ENCODE assay signal across 9 mouse cellular contexts in the genomic region with DNA sequence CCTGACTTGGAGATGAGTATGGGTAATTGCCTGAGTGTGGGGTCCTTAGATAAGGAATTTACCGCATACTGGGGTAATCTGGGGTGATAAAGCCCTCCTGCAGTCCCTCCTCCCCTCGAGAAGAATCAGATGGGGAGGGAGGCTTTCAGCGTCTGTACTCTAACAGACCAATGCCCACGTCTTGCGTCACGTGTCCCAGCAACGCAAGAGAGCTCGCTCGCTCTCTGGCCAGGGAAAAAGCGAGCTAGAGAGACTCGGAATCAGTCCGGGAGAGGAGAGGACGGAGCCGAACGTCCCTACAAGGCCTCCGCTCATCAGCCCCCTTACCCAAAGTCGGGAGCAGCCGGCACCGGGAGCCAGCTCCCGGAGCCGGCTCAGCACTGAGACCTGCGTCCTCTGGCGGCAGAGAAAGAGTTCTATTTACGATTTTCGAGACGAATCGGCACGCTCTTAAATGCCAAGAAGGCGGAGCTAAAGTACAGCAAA. TPM values are rescaled to one million over a fixed set of nuclear protein-coding genes. Genes with fewer than 3 reads are reported as not detected.
A peak's percentile ranks its signal among the peaks of the same experiment; 100 is the strongest.
DNase-seq lines count a peak whose midpoint lies in the region; ATAC-seq and TF ChIP-seq lines count a peak whose summit lies in the region.
"Had no signal": no experiment of that assay in that cellular context is flagged by ENCODE, and none has a peak within 500 bp of the region (broad histone marks: within the 10 kb centered on the region; RNA-seq: fewer than 3 reads in every experiment).

No protein-coding gene starts in this region.

- no peak for ATAC-seq in forebrain, postnatal 0 days
- no peak for ATAC-seq in kidney, postnatal 0 days (replicated peaks; ENCODE audit: low FRiP score, low read depth)

- no peak for DNase-seq in gastrocnemius, adult 2 months
- no peak for DNase-seq in gastrocnemius, adult 8-10 months (ENCODE audit: low spot score in 2 of 2)
- peak; percentile 77 for DNase-seq in R1 (ENCODE audit: low read depth, low spot score)
- DNase-seq in forebrain, postnatal 0 days = peak; percentile 69
- DNase-seq in kidney, postnatal 0 days (ENCODE audit: low spot score) = no peak
- DNase-seq in mesoderm, embryonic 11.5 days (ENCODE audit: low read depth, low spot score) = peak; percentile 72
- DNase-seq in thymus, postnatal 25 days = peak; percentile 28
- no peak for DNase-seq in Muller cell, postnatal 12 days (ENCODE audit: inconsistent ontology term)

- 44% methylated on average over 29 of the region's 29 CpGs for WGBS in forebrain, postnatal 0 days
- WGBS in kidney, postnatal 0 days = 66% methylated on average over 29 of the region's 29 CpGs

- peaks cover 27% of the 10 kb centered on the region; the same call in 1 of the 2 replicates for H3K9me3 ChIP-seq in forebrain, postnatal 0 days (ENCODE audit: low read length)
- H3K9me3 ChIP-seq in kidney, postnatal 0 days (replicated peaks; ENCODE audit: low read length) = peaks cover 30% of the 10 kb centered on the region

- intact Hi-C loops in gastrocnemius, adult 2 months (cut with DNase I) = loop anchor here (5.0 to 10.0 kb wide), 2 partner anchors 222 to 705 kb away; partner anchors contain the start of gene Stx16

- TF ChIP-seq CTCF in gastrocnemius, adult 2 months (IDR thresholded peaks at IDR 0.05) = peak; percentile 53
- peak; percentile 61 for TF ChIP-seq CTCF in forebrain, postnatal 0 days (IDR thresholded peaks at IDR 0.05; ENCODE audit: low read depth)
- TF ChIP-seq CTCF in kidney, postnatal 0 days (IDR thresholded peaks at IDR 0.05; ENCODE audit: low read depth) = peak; percentile 53

- peak overlapping the region; percentile 30; the same call in 1 of the 2 replicates for H3K4me2 ChIP-seq in forebrain, postnatal 0 days (ENCODE audit: low read depth)
- peak overlapping the region; percentile 28 for H3K4me2 ChIP-seq in kidney, postnatal 0 days (ENCODE audit: low read length)

- H3K4me3 ChIP-seq in gastrocnemius, adult 2 months = peak overlapping the region; percentile 59
- H3K4me3 ChIP-seq in forebrain, postnatal 0 days (ENCODE audit: low read depth, low read length) = peak overlapping the region; percentile 23
- H3K4me3 ChIP-seq in kidney, postnatal 0 days (replicated peaks; ENCODE audit: low read depth, low read length) = no peak overlapping the region

- peaks cover 15% of the 10 kb centered on the region for H3K27me3 ChIP-seq in forebrain, postnatal 0 days (ENCODE audit: insufficient read depth, low read length)
- peaks cover 15% of the 10 kb centered on the region for H3K27me3 ChIP-seq in kidney, postnatal 0 days (ENCODE audit: insufficient read depth, low read length)

- no peaks in the 10 kb centered on the region for H3K36me3 ChIP-seq in forebrain, postnatal 0 days (ENCODE audit: insufficient read depth)
- H3K36me3 ChIP-seq in kidney, postnatal 0 days (ENCODE audit: insufficient read depth, low read length) = no peaks in the 10 kb centered on the region

- 0 out of 2 replicates have a peak, but pooled peaks cover 3% of the 10 kb centered on the region for H3K4me1 ChIP-seq in forebrain, postnatal 0 days (ENCODE audit: insufficient read depth)
- H3K4me1 ChIP-seq in kidney, postnatal 0 days (replicated peaks; ENCODE audit: insufficient read depth, low read length) = peaks cover 4% of the 10 kb centered on the region; the same call in 1 of the 2 replicates

- no peak overlapping the region for H3K27ac ChIP-seq in gastrocnemius, adult 2 months
- no peak overlapping the region for H3K27ac ChIP-seq in forebrain, postnatal 0 days (ENCODE audit: low read depth, low read length)
- no peak overlapping the region for H3K27ac ChIP-seq in kidney, postnatal 0 days

- no peak overlapping the region for H3K9ac ChIP-seq in forebrain, postnatal 0 days
- no peak overlapping the region for H3K9ac ChIP-seq in kidney, postnatal 0 days (ENCODE audit: low read depth, low read length)

RNA-seq across cellular contexts. Expression of gene Gnas, which starts 13.0 kb away (rescaled TPM):
- 1,000 to 10,000 TPM; 1,330 to 1,331 TPM for total RNA-seq in gastrocnemius, adult 2 months (2021)
- 1,000 to 10,000 TPM; 1,232 to 1,409 (median 1,307) TPM for total RNA-seq in gastrocnemius, adult 8-10 months (2022)
- total RNA-seq in forebrain, postnatal 0 days (2014; rRNA removed) = 1,201 and 1,512 TPM in 2 replicates
- polyA plus RNA-seq in forebrain, postnatal 0 days (2015; fragmentation: Nextera tagmentation; extraction: Ambion mirVana) = 1,404 and 1,604 TPM in 2 replicates
- 1,338 and 1,363 TPM in 2 replicates for polyA plus RNA-seq in kidney, postnatal 0 days (2015; fragmentation: Nextera tagmentation; extraction: Ambion mirVana)

RNA-seq across cellular contexts. Expression of gene Gm20721, which starts 49.4 kb away (rescaled TPM):
- total RNA-seq in gastrocnemius, adult 2 months (2021) = 1 to 10 TPM; 1.9 to 3.4 TPM
- 1 to 10 TPM; 1.0 to 2.2 (median 1.2) TPM for total RNA-seq in gastrocnemius, adult 8-10 months (2022)
- total RNA-seq in forebrain, postnatal 0 days (2014; rRNA removed) = not detected in 2 replicates
- 8.6 and 10.5 TPM in 2 replicates for polyA plus RNA-seq in forebrain, postnatal 0 days (2015; fragmentation: Nextera tagmentation; extraction: Ambion mirVana)
- 8.6 and 11.1 TPM in 2 replicates for polyA plus RNA-seq in kidney, postnatal 0 days (2015; fragmentation: Nextera tagmentation; extraction: Ambion mirVana)
- polyA plus RNA-seq: testis, adult 2 months had no signal

Comparison
In these comparisons a context has a peak if more than half of its experiments do, and no peak if none do; other contexts are left out.
1. DNase-seq: peak in R1 (single experiment), forebrain, postnatal 0 days (single experiment), mesoderm, embryonic 11.5 days (single experiment) and thymus, postnatal 25 days (single experiment); none in gastrocnemius, adult 2 months (single experiment), gastrocnemius, adult 8-10 months (0 of 2), kidney, postnatal 0 days (single experiment) and Muller cell, postnatal 12 days (single experiment).
2. Peak in every context shown above with its lines, with median percentiles within 50 percentile points of each other: CTCF ChIP-seq.